Mouse (Mus musculus): ENCODE data around the gene Plscr2. TPM values are rescaled to one million over a fixed set of nuclear protein-coding genes. Genes with fewer than 3 reads are reported as not detected.
"Not testable (repeated sequence)": the region's sequence is repeated elsewhere in the genome, so short reads cannot be mapped to it uniquely, and the experiment has no call there.

The Plscr2 gene
- polyA plus RNA-seq, 1 experiment, result 7.1 TPM

DNA sequence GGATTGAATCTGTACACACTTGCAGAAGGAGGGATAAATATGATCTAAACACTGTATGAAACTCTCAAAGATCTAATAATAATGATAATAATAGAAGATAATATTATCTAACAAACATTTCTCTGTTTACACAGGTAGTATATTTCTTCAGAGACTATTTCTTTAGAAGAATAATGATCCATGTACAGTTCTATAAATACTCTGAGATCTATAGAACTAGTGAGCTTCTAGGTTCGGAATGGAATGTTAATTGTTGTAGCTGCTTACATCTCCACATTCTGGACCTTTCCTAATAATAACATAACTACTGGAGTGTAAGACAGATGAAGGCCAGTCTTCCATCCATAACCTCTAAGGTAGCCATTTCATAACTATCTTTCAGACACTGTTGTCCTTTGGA lies 33.7 kb downstream of the Plscr2 start, which contains the start of gene 1700057G04Rik:
TSS of gene 1700057G04Rik (plus strand) at position 301 of the 400 bp plus-strand sequence.
- no peaks in the 10 kb centered on the region for H3K79me2 ChIP-seq (ENCODE audit: control insufficient read depth, insufficient read depth)
- TF ChIP-seq MYOD1 (IDR thresholded peaks at IDR 0.05; ENCODE audit: control insufficient read depth, insufficient read length, low read depth) (no peak), FOSL1 (IDR thresholded peaks at IDR 0.05; ENCODE audit: insufficient read depth, low read length, poor library complexity, severe bottlenecking) (no peak), USF1 (IDR thresholded peaks at IDR 0.05; ENCODE audit: low read depth) (no peak), CEBPB (IDR thresholded peaks at IDR 0.05; ENCODE audit: low read depth) (no peak), MYOG (IDR thresholded peaks at IDR 0.05; ENCODE audit: control insufficient read depth, extremely low read depth, insufficient read length) (no peak), CTCF (IDR thresholded peaks at IDR 0.05; ENCODE audit: control insufficient read depth, insufficient read depth, insufficient read length) (no peak), MAX (IDR thresholded peaks at IDR 0.05) (no peak)
- no peak within 1 kb of the TSS for H3K4me3 ChIP-seq (ENCODE audit: insufficient read depth, poor library complexity, severe bottlenecking)
- H3K36me3 ChIP-seq (ENCODE audit: control insufficient read depth, insufficient read depth), result no peaks in the 10 kb centered on the region
- H3K79me3 ChIP-seq (ENCODE audit: low read depth), result no peaks in the 10 kb centered on the region
- H3ac ChIP-seq (ENCODE audit: control insufficient read depth, insufficient read length, low read depth), result no peak within 1 kb of the TSS
- no peaks in the 10 kb centered on the region for H3K27me3 ChIP-seq (ENCODE audit: control insufficient read depth, insufficient read depth, insufficient read length)

DNA sequence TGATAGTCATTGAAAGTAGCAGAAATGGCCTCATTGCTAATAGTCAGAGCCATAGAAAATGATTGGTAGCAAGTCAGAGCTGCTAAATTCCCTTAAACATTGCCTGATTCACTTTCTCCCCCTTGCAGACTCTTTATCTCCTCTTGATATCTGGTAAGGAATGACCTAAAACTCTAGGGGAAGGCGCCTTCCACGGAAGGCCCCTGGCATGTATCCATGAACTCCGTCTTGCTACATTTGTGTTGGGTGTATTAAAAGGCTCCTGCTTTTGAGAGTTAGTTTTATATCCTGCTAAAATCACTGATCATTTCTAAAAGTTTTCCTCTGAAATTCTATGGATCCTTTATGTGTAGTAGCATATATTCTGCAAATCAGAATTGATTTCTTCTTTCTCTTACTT lies 41.4 kb downstream of the Plscr2 start:
- TF ChIP-seq MYOD1 (IDR thresholded peaks at IDR 0.05; ENCODE audit: control insufficient read depth, insufficient read length, low read depth) (no peak), MYOG (IDR thresholded peaks at IDR 0.05; ENCODE audit: control insufficient read depth, extremely low read depth, insufficient read length) (no peak), MAX (IDR thresholded peaks at IDR 0.05) (no peak), FOSL1 (IDR thresholded peaks at IDR 0.05; ENCODE audit: insufficient read depth, low read length, poor library complexity, severe bottlenecking) (no peak), USF1 (IDR thresholded peaks at IDR 0.05; ENCODE audit: low read depth) (no peak), CEBPB (IDR thresholded peaks at IDR 0.05; ENCODE audit: low read depth) (no peak), CTCF (IDR thresholded peaks at IDR 0.05; ENCODE audit: control insufficient read depth, insufficient read depth, insufficient read length) (no peak)
- Histone ChIP-seq H3ac (ENCODE audit: control insufficient read depth, insufficient read length, low read depth) (no peak overlapping the region), H3K79me3 (ENCODE audit: low read depth) (no peaks in the 10 kb centered on the region), H3K27me3 (ENCODE audit: control insufficient read depth, insufficient read depth, insufficient read length) (no peaks in the 10 kb centered on the region), H3K4me3 (ENCODE audit: insufficient read depth, poor library complexity, severe bottlenecking) (no peak overlapping the region), H3K36me3 (ENCODE audit: control insufficient read depth, insufficient read depth) (no peaks in the 10 kb centered on the region), H3K79me2 (ENCODE audit: control insufficient read depth, insufficient read depth) (no peaks in the 10 kb centered on the region)

DNA sequence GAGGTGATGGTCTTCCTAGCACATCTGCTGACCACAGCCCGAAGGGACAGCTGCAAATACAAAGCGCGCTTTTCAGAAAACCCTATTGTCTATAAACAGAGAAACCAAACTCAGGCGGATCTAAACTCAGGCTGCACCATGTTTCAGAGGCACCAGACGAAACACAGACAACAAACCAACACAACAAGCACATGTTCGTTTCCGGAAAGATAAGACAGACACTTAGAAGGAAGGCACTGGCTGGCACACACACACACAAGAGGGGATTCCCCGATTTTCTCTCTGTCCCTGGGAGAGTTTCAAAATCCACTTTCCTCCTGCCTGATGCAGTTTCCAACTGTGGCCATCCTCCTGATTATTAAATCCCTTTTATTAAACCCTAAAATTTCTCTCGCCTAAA lies 50.5 kb downstream of the Plscr2 start:
- H3K27me3 ChIP-seq (ENCODE audit: control insufficient read depth, insufficient read depth, insufficient read length); H3K4me3 ChIP-seq (ENCODE audit: insufficient read depth, poor library complexity, severe bottlenecking); H3K36me3 ChIP-seq (ENCODE audit: control insufficient read depth, insufficient read depth); H3K79me2 ChIP-seq (ENCODE audit: control insufficient read depth, insufficient read depth); H3ac ChIP-seq (ENCODE audit: control insufficient read depth, insufficient read length, low read depth); H3K79me3 ChIP-seq (ENCODE audit: low read depth): not testable (repeated sequence)

DNA sequence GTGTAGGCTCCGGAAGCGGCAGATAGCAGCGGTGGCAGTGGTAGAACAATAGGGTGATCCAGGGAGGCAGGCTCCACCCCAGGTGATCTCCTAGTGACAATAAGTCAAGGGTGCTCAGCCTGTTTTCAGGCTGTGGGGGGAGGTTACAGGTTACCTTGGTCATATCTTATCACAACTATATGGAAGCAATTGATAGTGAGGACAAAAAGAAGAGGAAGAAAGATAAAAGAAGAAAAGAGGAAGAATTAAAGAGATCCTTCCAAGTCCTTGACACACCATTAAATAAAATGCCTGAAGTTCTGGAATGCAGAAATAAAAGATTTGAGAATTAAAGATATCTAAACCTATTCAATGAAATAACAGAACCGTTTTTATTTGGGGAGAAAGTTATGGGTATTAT lies 51.4 kb downstream of the Plscr2 start:
- H3ac ChIP-seq (ENCODE audit: control insufficient read depth, insufficient read length, low read depth), result no peak overlapping the region
- no peaks in the 10 kb centered on the region for H3K79me3 ChIP-seq (ENCODE audit: low read depth)
- H3K27me3 ChIP-seq (ENCODE audit: control insufficient read depth, insufficient read depth, insufficient read length), result no peaks in the 10 kb centered on the region
- no peak overlapping the region for H3K4me3 ChIP-seq (ENCODE audit: insufficient read depth, poor library complexity, severe bottlenecking)
- no peaks in the 10 kb centered on the region for H3K79me2 ChIP-seq (ENCODE audit: control insufficient read depth, insufficient read depth)
- no peaks in the 10 kb centered on the region for H3K36me3 ChIP-seq (ENCODE audit: control insufficient read depth, insufficient read depth)
- TF ChIP-seq CEBPB (IDR thresholded peaks at IDR 0.05; ENCODE audit: low read depth), result no peak

- no peaks in the 10 kb centered on the region for H3K36me3 ChIP-seq (ENCODE audit: control insufficient read depth, insufficient read depth)
- no peak for TF ChIP-seq USF1 (IDR thresholded peaks at IDR 0.05; ENCODE audit: low read depth)
- no peak for TF ChIP-seq CTCF (IDR thresholded peaks at IDR 0.05; ENCODE audit: control insufficient read depth, insufficient read depth, insufficient read length)
- no peak for TF ChIP-seq MYOG (IDR thresholded peaks at IDR 0.05; ENCODE audit: control insufficient read depth, extremely low read depth, insufficient read length)
Measured at GRCm38 (mm10) chr9:92331383-92331782, 56.0 kb downstream of the Plscr2 start.

GRCm38 (mm10) chr9:92334845-92335244 lies 59.4 kb downstream of the Plscr2 start:
- no peaks in the 10 kb centered on the region for H3K36me3 ChIP-seq (ENCODE audit: control insufficient read depth, insufficient read depth)
- H3K79me3 ChIP-seq (ENCODE audit: low read depth), result no peaks in the 10 kb centered on the region
- H3K79me2 ChIP-seq (ENCODE audit: control insufficient read depth, insufficient read depth), result no peaks in the 10 kb centered on the region
- H3ac ChIP-seq (ENCODE audit: control insufficient read depth, insufficient read length, low read depth), result no peak overlapping the region
- no peaks in the 10 kb centered on the region for H3K27me3 ChIP-seq (ENCODE audit: control insufficient read depth, insufficient read depth, insufficient read length)
- no peak for TF ChIP-seq USF1 (IDR thresholded peaks at IDR 0.05; ENCODE audit: low read depth)
- TF ChIP-seq CEBPB (IDR thresholded peaks at IDR 0.05; ENCODE audit: low read depth), result no peak
- no peak for TF ChIP-seq CTCF (IDR thresholded peaks at IDR 0.05; ENCODE audit: control insufficient read depth, insufficient read depth, insufficient read length)
- TF ChIP-seq MAX (IDR thresholded peaks at IDR 0.05), result no peak
- no peak for TF ChIP-seq MYOG (IDR thresholded peaks at IDR 0.05; ENCODE audit: control insufficient read depth, extremely low read depth, insufficient read length)
- TF ChIP-seq MYOD1 (IDR thresholded peaks at IDR 0.05; ENCODE audit: control insufficient read depth, insufficient read length, low read depth), result no peak
- no peak for TF ChIP-seq FOSL1 (IDR thresholded peaks at IDR 0.05; ENCODE audit: insufficient read depth, low read length, poor library complexity, severe bottlenecking)
- no peak overlapping the region for H3K4me3 ChIP-seq (ENCODE audit: insufficient read depth, poor library complexity, severe bottlenecking)

More at GRCm38 (mm10) chr9:92331383-92331782, 56.0 kb downstream of the Plscr2 start:
- Histone ChIP-seq H3K79me3 (ENCODE audit: low read depth) (no peaks in the 10 kb centered on the region), H3K4me3 (ENCODE audit: insufficient read depth, poor library complexity, severe bottlenecking) (no peak overlapping the region), H3K79me2 (ENCODE audit: control insufficient read depth, insufficient read depth) (no peaks in the 10 kb centered on the region), H3K27me3 (ENCODE audit: control insufficient read depth, insufficient read depth, insufficient read length) (no peaks in the 10 kb centered on the region), H3ac (ENCODE audit: control insufficient read depth, insufficient read length, low read depth) (no peak overlapping the region)
